Comparison of ENCODE assay signal across 8 mouse cellular contexts in the genomic region with DNA sequence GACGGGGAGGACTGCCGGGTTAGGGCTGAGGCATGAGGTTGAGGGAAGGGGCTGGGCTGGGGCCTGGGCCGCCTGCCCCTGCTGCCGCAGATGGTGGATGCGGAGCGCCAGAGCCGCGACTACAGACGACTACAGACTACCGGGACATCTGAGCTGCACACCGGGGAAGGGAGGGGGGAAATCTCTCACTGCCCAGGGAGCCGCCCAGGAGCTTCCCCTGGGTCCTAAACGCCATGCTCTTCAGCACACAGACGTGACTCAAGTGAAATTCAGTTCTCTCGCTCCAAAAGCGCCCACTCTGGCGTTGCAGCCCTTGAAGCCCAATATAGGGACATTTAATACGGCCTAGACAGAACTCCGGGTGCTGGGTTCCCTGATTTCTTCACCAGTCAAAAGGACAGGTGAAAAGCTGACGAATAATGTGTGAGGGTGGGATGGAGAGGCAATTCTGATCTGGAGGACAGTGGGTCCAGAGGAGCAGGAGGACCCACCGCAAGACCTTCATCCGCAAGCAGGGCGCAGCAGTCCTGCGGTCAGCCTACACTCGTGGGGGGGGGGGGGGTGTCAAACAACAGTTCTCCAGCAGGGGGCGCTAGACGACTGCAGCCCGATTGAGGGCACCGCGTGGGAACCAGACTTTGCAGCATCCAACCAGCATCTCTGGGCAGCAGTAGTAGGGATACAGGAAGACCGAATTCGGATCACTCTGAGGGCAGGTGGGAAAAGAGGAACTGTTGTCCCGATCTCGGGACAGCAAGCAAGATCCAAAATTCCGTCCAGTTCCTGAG. TPM values are rescaled to one million over a fixed set of nuclear protein-coding genes. Genes with fewer than 3 reads are reported as not detected.
DNase-seq lines count a peak whose midpoint lies in the region; ATAC-seq lines count a peak whose summit lies in the region.

A gene (minus strand): TSS at position 136 of the 788 bp plus-strand sequence.

- no peak within 1 kb of the TSS for H3K27ac ChIP-seq in limb, embryonic 11.5 days (replicated peaks; ENCODE audit: low read depth, low read length)
- H3K27ac ChIP-seq in midbrain, embryonic 13.5 days, result no peak within 1 kb of the TSS

- peak; percentile 58; the same call in 1 of the 2 replicates for ATAC-seq in limb, embryonic 11.5 days (ENCODE audit: insufficient number of reproducible peaks, low FRiP score, low TSS enrichment, low read depth)
- ATAC-seq in midbrain, embryonic 13.5 days, result peak; percentile 29; the same call in 1 of the 2 replicates

- H3K4me1 ChIP-seq in limb, embryonic 11.5 days (ENCODE audit: control insufficient read depth, insufficient read depth, low read length), result 0 out of 2 replicates have a peak, but pooled peaks cover 2% of the 10 kb centered on the region
- peaks cover 40% of the 10 kb centered on the region for H3K4me1 ChIP-seq in midbrain, embryonic 13.5 days (replicated peaks)

- no peaks in the 10 kb centered on the region for H3K36me3 ChIP-seq in limb, embryonic 11.5 days (ENCODE audit: control insufficient read depth, insufficient read depth, low read length)
- H3K36me3 ChIP-seq in midbrain, embryonic 13.5 days, result no peaks in the 10 kb centered on the region

- no peak within 1 kb of the TSS for H3K4me2 ChIP-seq in limb, embryonic 11.5 days (ENCODE audit: low read depth, severe bottlenecking)
- peak within 1 kb of the TSS; percentile 30 for H3K4me2 ChIP-seq in midbrain, embryonic 13.5 days (replicated peaks)

- intact Hi-C loops in heart, postnatal 10 days (cut with DNase I), result loop anchor here (1.0 kb wide), 1 partner anchor 32 kb away; no protein-coding TSS in a partner anchor

- no peaks in the 10 kb centered on the region for H3K9me3 ChIP-seq in limb, embryonic 11.5 days (ENCODE audit: control insufficient read depth, low read length)
- no peaks in the 10 kb centered on the region for H3K9me3 ChIP-seq in midbrain, embryonic 13.5 days

- WGBS in limb, embryonic 11.5 days, result 5% methylated on average over 35 of the region's 35 CpGs
- 4% methylated on average over 35 of the region's 35 CpGs for WGBS in midbrain, embryonic 13.5 days

- peaks cover 75% of the 10 kb centered on the region for H3K27me3 ChIP-seq in limb, embryonic 11.5 days (ENCODE audit: control insufficient read depth, insufficient read depth, low read length)
- H3K27me3 ChIP-seq in midbrain, embryonic 13.5 days, result peaks cover 89% of the 10 kb centered on the region

- no peak within 1 kb of the TSS for H3K9ac ChIP-seq in limb, embryonic 11.5 days (ENCODE audit: low read length)
- H3K9ac ChIP-seq in midbrain, embryonic 13.5 days (replicated peaks), result no peak within 1 kb of the TSS; the same call in 1 of the 2 replicates

- H3K4me3 ChIP-seq in limb, embryonic 11.5 days (ENCODE audit: low read depth, low read length), result no peak within 1 kb of the TSS
- H3K4me3 ChIP-seq in midbrain, embryonic 13.5 days (replicated peaks), result peak within 1 kb of the TSS; percentile 14

- DNase-seq in ovary, postnatal 14 days (ENCODE audit: low spot score), result peak; percentile 55
- DNase-seq in ovary, postnatal 10 days (ENCODE audit: low spot score), result no peak
- DNase-seq in adrenal gland, adult 18-20 months (ENCODE audit: low spot score in 2 of 2), result peak; percentile 59 to 73
- DNase-seq in embryo, embryonic 11 days, result peak; percentile 84
- peak; percentile 36 to 74 for DNase-seq in heart, postnatal 10 days
- peak; percentile 86 for DNase-seq in limb, embryonic 11.5 days (ENCODE audit: low spot score)
- peak; percentile 39 for DNase-seq in thymus, postnatal 25 days

RNA-seq across cellular contexts. Expression of the gene that starts here (rescaled TPM):
- under 1 TPM; 0.36 to 0.74 TPM for total RNA-seq in adrenal gland, adult 18-20 months (2021)
- under 1 TPM; 0.07 to 0.12 TPM for total RNA-seq in heart, postnatal 10 days (2021)
- polyA plus RNA-seq in limb, embryonic 11.5 days (2014; fragmentation: Nextera tagmentation; extraction: Ambion mirVana), result not detected in 2 replicates
- 0.05 TPM in 1 of 2 replicates, not detected in the other for polyA plus RNA-seq in midbrain, embryonic 13.5 days (2015; fragmentation: Nextera tagmentation; extraction: Ambion mirVana)

Comparison
In these comparisons a context has a peak if more than half of its experiments do, and no peak if none do; other contexts are left out.
1. Peak in DNase-seq in adrenal gland, adult 18-20 months; RNA of the gene not detected or under 1 TPM.
2. Peak in DNase-seq in heart, postnatal 10 days; RNA of the gene not detected or under 1 TPM.
3. Peak in DNase-seq and ATAC-seq in limb, embryonic 11.5 days; RNA of the gene not detected or under 1 TPM.
4. Peak in ATAC-seq, H3K4me3 ChIP-seq and H3K4me2 ChIP-seq in midbrain, embryonic 13.5 days; RNA of the gene not detected or under 1 TPM.